Mouse (Mus musculus) heart, adult 2 months (tissue): ENCODE results near the gene Rph3a.

Source experiments
- CTCF ChIP-seq: fragments of 200-600 bp; IDR thresholded peaks from 2 replicates; pipeline ENCODE4 v1.8.1; 2022; ENCODE audit warnings: antibody characterized with exemption, mild to moderate bottlenecking, moderate library complexity
- EP300 ChIP-seq: fragments of 200-500 bp; IDR thresholded peaks from 2 replicates; pipeline ENCODE4 v1.6.1; 2011; ENCODE audit warnings: low read depth, low read length, control low read depth; ENCODE audit not compliant: insufficient read depth

DNA sequence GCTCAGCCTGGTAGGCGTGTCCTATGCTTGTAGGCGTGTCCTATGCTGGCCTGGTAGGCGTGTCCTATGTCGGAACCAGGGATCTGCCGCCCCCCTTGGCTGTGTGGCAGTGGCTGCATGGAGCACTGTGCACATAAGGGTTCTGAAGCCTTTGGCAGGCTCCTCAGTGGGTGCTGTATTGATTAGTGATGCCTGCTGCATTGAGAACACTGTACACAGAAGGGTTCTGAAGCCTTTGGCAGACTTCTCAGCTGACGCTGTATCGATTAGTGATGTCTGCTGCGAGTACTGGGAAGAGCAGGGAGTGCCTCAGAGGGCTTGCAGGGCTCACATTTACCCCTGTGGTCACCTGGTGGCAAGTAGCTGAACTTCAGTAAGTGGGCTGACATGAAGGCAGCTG, 71.3 kb downstream of the Rph3a start:
- TF ChIP-seq CTCF (no peak), EP300 (no peak)
